Mouse (Mus musculus) heart, adult 9 months (tissue): Measurements from ENCODE around the gene Ttc21a.
A peak's percentile ranks its signal among the peaks of the same experiment; 100 is the strongest.
"Not testable (repeated sequence)": the region's sequence is repeated elsewhere in the genome, so short reads cannot be mapped to it uniquely, and the experiment has no call there.

Source experiments
- DNase-seq, 2 experiments: peaks; one replicate each; pipeline ENCODE4 v3.0.0; 2022; ENCODE audit warnings: low spot score in 2 of 2

Gene Ttc21a

DNA sequence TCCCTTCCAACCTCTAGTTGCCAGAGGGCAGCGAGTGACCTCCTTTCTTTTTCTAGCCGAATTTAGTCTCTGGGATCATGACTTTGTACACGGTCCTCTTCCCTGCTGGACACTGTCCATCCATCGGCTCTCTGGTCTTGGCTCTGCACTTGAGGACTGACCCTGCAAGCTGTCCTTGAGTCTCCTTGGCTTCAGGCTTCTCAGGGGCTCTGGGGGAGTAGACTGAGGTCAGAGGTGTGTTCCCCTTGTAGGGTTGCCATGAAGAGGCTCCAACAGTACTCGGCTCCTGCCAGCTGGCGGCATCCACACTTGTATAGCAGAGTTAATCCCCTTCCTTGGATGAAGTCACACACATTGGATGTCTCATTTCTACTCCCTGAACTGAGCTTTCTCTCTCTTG lies 62.2 kb downstream of the Ttc21a start:
- DNase-seq: peak; percentile 64 to 74

DNA sequence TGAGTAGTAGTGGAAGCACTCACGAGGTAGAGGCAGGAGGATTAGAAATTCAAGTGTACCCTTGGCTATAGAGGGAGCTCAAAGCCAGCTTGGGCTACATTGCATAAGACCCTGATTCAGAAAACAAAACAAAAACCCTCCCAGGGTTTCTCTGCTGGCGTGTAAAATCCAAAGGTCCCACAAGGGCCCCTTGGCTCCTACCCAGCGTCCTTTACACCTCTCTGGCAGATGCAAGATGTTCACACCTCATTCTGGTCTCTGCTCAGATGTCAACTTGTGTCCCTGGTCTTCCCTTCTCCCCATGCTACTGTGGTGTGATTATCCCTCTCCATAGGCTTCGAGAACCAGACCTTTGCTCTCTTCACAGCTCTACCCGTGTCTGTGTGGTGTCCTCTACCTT lies 63.4 kb downstream of the Ttc21a start:
- DNase-seq: no peak

DNA sequence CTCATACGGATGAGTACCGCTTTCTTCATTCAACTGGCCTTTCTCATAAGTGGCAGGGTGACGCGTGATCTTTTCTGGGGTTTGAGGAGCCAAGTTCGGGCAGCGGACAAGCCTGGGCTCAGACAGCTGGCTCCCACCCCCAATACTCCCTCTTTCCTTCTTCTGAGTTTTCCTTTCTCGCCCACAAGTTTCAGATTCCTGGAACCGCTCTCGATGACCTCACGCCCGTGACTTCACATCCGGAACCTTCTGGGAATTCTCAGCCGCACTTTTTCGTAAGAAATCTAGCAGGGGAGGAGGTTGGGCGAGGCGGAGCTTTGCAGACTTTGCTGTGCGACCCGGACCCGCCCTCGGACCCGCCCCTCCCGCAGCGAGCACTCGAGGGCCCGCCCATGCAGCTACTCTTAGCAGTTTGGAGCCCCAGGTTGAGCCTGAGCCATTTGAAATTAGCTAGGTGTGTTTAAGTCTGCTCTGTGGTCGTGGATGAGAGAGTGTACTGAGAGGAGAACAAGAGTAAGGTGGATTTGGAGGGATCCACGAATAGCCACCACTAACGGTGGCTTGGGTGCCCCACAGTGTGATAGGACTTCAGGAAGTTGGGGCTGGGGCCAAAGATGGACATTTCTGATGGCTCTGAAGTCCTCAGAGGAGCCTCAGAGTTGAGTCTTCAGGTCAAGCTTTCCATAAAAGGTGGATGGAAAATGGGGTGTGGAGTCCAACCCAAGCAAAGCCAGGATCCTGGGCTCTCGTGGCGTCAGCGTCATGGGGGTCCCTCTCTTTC lies 64.7 kb downstream of the Ttc21a start:
- peak; percentile 87 to 94 for DNase-seq

DNA sequence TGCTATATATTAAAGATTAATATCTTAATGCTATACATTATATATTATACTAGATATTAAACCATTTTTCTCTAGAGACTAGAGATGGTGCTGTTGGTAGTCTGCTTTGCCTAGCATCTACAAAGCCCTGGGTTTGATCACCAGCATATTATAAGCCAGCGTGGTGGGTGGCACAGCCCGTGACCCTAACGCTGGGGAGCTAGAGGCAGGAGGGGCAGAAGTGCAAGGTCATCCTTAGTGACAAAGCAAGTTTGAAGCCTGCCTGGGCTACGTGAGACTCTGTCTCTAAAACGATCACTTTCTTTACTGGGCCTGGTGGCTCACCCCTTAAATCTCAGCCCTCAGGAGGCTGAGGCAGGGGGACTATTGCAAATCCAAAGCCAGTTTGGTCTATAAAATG lies 65.5 kb downstream of the Ttc21a start:
- DNase-seq: no peak

DNA sequence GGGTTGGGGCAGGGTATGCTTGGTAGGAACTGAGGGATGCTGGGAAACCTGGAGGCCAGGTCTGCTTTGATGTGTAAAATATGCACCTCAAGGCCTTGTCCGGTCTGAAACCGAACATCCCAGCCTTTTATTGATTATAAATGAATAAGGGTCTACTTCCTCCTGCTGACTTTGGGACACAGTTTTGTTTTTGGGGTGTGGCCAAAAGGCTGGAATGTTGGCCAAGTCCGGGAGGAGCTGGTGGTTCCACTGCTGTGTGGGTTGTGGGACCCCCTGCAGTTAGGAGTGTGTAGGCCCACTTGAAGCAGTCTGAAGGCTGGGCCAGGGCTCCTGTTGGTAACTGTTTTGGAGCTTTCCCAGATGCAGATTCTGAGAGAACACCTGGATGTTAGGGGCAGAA lies 68.5 kb downstream of the Ttc21a start:
- DNase-seq: no peak

DNA sequence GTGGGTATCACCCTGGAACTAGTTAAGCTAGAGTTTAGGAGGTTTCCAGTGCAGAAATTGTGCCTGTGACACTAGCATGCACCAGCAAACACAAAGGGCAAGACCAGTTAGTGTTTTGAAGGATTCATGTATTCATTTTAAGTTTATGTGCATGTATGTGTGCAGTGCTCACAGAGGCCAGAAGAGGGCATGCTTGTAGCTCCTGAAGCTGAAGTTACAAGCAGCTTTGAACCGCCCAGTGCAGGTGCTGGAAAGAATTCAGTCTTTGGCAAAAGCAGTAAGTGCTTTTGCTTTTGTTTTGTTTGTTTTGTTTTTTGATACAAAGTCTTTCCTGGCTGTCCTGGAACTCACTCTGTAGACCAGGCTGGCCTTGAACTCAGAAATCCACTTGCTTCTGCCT lies 70.4 kb downstream of the Ttc21a start:
- DNase-seq: no peak

DNA sequence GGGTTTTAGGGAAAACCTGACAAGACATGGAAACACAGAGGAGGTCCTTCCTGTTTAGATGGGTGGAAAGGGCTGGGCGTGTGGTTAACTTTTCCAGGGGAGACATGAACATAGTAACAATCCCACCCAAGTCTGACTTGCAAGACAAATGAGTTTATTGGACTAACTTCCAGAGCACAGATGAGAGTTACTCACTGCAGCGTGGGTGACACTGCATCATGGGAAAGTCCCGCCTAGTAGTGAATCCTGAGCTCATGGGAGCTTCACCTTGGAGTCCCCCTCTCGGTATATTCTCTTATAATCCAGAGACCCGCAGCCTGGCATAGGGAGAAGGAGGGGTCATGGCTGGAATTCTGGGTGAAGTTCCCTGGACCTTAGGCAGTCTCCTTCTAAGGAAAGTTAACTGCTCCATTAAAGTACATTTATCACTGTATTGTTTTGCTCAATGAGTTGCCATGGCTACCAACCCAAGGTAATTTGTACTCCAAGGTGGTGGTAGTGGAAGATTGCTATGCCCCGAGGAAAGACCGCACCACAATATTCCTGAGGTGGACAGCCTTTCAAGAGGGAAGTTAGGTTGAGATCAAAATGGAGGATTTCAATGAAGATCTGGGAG lies 71.9 kb downstream of the Ttc21a start:
- no peak for DNase-seq

DNA sequence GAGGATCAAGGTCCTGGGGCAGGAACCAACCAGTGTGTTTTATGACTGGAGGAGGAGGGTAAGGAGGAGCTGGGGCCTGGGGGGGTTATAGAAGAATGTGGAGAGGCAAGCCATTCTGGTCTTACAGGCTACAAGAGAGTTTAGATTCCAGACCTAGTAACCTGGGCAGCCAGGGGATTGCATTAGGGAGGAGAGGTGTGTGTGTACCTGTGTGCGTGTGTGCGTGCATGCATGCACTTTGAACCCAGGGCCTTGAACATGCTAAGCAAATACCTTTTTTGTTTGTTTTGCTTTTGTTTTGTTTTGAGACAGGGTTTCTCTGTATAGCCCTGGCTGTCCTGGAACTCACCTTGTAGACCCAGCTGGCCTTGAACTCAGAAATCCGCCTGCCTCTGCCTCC lies 72.5 kb downstream of the Ttc21a start:
- no peak for DNase-seq

DNA sequence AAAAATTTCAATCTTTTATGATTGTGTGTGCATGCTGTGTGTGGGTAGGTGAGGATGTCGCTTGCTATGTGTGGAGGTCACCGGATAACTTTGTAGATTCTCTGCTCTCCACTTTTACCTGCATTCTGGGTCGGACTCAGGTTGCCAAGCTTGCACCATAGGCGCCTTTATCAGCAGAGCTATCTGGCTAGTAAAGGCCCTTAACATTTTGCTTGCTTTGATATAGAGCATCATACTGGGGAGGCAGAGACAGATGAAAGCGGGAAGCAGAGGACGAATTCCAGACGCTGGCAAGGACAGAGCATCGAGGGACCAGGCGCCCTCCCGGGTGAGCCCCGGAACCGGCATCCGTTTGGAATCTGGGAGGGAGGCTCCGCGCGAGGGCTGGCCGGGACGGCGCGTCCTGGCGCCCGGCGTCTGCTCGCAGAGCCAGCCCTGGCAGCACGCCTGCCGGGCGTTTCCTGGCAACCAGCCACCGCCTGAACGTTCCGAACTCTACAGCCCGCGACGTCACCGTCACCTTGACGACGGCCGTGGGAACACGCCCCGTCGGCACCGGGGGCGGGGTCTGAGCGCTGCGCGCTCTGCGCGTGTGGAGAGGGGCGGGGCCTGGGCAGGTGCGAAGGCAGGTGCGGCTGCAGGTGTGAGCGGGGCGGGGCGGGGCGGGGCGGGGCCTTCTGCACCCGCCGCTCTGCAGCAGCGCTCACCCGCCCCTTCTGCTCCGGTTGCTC lies 73.5 kb downstream of the Ttc21a start:
- peak; percentile 96 to 97 for DNase-seq

DNA sequence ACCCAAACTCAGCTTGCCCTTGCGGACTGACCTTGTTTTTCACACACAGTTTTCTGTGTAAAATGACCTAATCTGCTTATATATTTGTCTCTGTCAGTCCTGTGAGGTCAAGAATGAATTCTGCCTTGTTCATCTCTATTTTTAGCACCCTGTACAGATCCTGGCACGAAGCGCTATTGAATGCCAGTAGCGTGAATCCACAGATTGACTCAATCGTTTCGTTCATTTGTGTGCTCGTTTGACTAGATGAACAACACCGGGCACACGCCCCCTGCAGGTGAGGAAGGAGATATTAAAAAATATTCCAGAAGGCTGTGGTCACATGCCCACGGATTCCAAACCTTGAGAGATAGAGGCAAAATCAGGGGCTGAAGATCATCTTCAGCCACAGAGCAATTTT lies 74.1 kb downstream of the Ttc21a start:
- peak; percentile 70 to 84 for DNase-seq

DNA sequence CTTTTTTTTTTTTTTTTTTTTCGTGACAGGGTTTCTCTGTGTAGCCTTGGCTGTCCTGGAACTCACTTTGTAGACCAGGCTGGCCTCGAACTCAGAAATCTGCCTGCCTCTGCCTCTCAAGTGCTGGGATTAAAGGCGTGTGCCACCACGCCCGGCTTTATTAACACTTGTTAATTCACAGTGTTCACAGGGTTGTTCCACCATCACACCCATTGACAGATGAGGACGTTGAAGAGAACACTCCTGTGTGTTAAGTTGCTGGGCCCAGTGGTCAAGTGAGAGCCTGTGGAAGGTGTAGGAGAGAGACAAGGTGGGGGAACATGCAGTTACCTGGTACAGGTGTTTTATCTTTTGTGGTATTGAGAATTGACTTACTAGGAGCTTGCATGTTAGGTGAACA lies 74.8 kb downstream of the Ttc21a start:
- not testable (repeated sequence) for DNase-seq

DNA sequence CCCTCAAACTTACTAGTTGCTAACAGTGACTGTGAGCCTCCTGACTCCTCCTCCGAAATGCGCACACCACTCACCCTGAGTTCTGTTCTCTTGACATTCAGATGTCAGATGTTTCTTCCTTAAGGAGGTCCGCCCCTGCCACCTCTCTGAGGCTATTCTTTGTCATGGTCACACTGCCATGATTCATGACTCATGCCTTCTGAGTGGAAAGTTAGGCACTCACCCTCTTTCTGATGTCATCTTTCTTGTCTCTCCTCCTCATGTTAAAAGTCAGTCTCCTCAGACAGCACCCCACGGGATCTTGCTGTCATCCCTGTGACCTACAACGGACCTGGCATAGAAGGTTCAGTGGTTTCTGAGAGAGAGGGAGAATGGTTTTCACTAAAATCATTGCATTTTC lies 75.4 kb downstream of the Ttc21a start:
- DNase-seq: no peak

DNA sequence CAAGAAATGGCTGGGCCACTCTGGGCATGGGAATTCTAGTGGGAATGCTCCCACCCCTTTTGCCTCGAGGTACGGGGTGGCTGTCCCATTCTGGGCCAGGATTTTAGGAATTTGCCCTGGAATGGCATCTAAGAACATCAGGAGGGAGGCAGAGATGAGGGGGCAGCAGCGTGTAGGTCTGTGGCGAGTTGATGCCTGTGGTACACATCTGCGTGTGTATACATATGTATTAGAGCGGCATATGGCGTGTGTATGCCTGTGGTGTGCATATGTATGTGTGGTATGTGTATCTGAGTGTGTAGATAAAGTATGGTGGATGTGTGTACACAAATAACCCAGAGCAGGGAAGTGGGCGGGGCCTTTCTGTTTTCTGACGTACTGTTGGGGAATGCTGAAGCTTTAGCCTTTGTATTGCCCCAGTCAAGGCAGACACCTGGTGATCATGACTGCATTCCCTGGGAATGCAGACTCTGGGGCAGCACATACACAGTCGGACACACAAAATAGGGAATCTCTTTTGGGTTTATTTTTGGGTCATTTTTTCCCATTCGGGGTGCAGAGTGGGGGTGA lies 75.9 kb downstream of the Ttc21a start:
- DNase-seq: no peak

DNA sequence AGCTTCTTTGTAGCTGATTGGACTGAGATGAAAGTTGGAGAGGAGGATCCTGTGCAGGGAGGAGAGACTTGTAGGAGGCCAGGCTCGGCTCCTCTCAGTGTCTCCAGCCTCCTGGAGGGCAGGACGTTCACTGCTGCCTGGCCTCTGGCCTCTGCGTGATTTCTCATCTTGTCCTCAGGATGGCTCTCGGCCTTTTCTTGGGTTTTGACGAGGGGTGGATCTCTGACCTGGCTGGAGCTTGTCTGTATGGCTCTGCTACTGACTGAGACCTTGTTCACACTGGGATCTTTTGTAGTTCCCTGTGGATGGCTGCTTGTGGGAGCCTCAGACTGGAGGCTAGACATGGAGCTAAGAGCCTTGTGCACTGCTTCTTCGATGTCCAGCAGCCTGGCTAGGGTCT lies 77.4 kb downstream of the Ttc21a start:
- DNase-seq: no peak

DNA sequence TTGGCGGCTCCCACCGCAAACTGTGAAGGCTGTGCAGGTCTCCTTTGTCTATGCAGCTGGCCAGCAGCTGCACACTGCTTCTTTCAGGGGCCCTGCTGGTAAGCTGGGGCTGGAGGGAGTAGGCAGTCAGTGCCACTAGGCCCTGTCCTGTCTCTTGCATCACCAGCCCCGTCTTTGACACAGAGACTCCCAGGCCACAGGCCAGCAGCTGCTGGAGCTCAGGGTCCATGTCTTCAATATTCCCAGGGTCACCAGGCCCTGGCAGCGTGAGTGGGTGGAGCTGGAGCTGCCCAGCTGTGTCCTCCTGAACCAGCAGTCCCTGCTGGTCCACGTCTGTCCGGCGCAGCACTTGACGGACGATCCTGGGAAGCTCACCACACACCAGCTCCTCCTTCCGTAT lies 79.5 kb downstream of the Ttc21a start:
- DNase-seq: no peak
